In the genomic region with DNA sequence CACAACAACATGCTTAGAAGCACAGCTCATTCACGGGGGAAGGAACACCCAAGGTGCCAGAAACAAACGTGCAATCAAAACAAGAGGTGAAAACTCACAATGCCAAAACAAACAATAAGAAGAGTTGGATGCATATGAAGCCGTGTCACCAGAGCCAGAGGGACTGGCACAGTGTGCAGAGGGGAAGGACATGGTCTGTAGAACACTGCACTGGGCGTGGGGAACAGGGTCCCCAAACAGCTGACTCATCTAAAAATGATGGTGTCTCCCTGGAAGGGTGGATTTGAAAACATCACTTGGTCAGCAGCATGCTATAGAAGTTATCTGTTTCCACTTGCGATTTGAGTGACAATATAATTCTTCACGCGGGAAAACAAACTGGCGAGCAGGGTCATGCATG, we compare ENCODE assay signal across 21 mouse cellular contexts.
A peak's percentile ranks its signal among the peaks of the same experiment; 100 is the strongest.
DNase-seq lines count a peak whose midpoint lies in the region; ATAC-seq and TF ChIP-seq lines count a peak whose summit lies in the region.
"Had no signal": no experiment of that assay in that cellular context is flagged by ENCODE, and none has a peak within 500 bp of the region (broad histone marks: within the 10 kb centered on the region; RNA-seq: fewer than 3 reads in every experiment).

No protein-coding gene starts in this region.

- TF ChIP-seq CTCF in kidney, adult 2 months (conservative IDR thresholded peaks at IDR 0.05; ENCODE audit: insufficient read depth, insufficient read length, low read depth, low read length) = no peak

- WGBS in kidney, embryonic 14.5 days = 59% methylated on average over 8 of the region's 8 CpGs
- WGBS in kidney, adult 2 months = 51% methylated on average over 8 of the region's 8 CpGs
- WGBS in kidney, embryonic 16.5 days = 48% methylated on average over 8 of the region's 8 CpGs

- no peaks in the 10 kb centered on the region for H3K36me3 ChIP-seq in kidney, embryonic 14.5 days (ENCODE audit: control insufficient read depth, insufficient read depth, low read length)
- no peaks in the 10 kb centered on the region for H3K36me3 ChIP-seq in kidney, adult 2 months (ENCODE audit: control insufficient read depth, insufficient read depth, low read length)
- H3K36me3 ChIP-seq in kidney, embryonic 16.5 days (ENCODE audit: insufficient read depth, low read length) = no peaks in the 10 kb centered on the region
- H3K36me3 ChIP-seq in ES-E14 (ENCODE audit: control insufficient read depth, insufficient read depth, low read length, poor library complexity, severe bottlenecking) = no peaks in the 10 kb centered on the region
- H3K36me3 ChIP-seq: embryonic facial prominence, embryonic 10.5 days; embryonic facial prominence, embryonic 12.5 days; forebrain, embryonic 15.5 days had no signal

- H3K4me1 ChIP-seq in kidney, embryonic 14.5 days (ENCODE audit: control insufficient read depth, insufficient read depth, low read length) = 0 out of 2 replicates have a peak, but pooled peaks cover 7% of the 10 kb centered on the region
- H3K4me1 ChIP-seq in kidney, adult 2 months (ENCODE audit: control insufficient read depth, insufficient read depth, low read length) = no peaks in the 10 kb centered on the region
- H3K4me1 ChIP-seq in kidney, embryonic 16.5 days (ENCODE audit: insufficient read depth, low read length) = peaks cover 9% of the 10 kb centered on the region; the same call in 1 of the 2 replicates
- no peaks in the 10 kb centered on the region for H3K4me1 ChIP-seq in ES-E14 (ENCODE audit: control insufficient read depth in 2 of 2, insufficient read depth in 2 of 2, low read length in 2 of 2, poor library complexity in 1 of 2)
- H3K4me1 ChIP-seq: embryonic facial prominence, embryonic 10.5 days; embryonic facial prominence, embryonic 12.5 days; forebrain, embryonic 13.5 days; forebrain, embryonic 15.5 days had no signal

- in situ Hi-C loops in ES-E14 (cut with MboI; ENCODE audit: low sequenced_read_pairs in 2 of 2, unreplicated experiment in 2 of 2) = no loop called here

- no peak overlapping the region for H3K4me2 ChIP-seq in kidney, embryonic 14.5 days (replicated peaks; ENCODE audit: low read depth, low read length)
- H3K4me2 ChIP-seq in kidney, embryonic 16.5 days (replicated peaks; ENCODE audit: low read depth, low read length) = peak overlapping the region; percentile 28
- H3K4me2 ChIP-seq: embryonic facial prominence, embryonic 12.5 days; forebrain, embryonic 13.5 days; forebrain, embryonic 15.5 days had no signal

- no peak overlapping the region for H3K9ac ChIP-seq in kidney, embryonic 14.5 days (ENCODE audit: low read depth, low read length)
- no peak overlapping the region for H3K9ac ChIP-seq in kidney, embryonic 16.5 days (replicated peaks; ENCODE audit: low read length)
- H3K9ac ChIP-seq in ES-E14 (ENCODE audit: insufficient read depth, low read depth, low read length, poor library complexity, severe bottlenecking) = no peak overlapping the region
- H3K9ac ChIP-seq: embryonic facial prominence, embryonic 12.5 days; forebrain, embryonic 13.5 days; forebrain, embryonic 15.5 days; forebrain, postnatal 0 days had no signal

- DNase-seq in kidney, adult 2 months = no peak
- no peak for DNase-seq in kidney, postnatal 25 days
- no peak for DNase-seq in ES-E14 (ENCODE audit: low read depth, low spot score)
- DNase-seq: adrenal gland, adult 2 months; adrenal gland, postnatal 10 days; adrenal gland, postnatal 25 days; B cell, adult 2 months; cerebellum, adult 11 months; cerebellum, adult 18-20 months; cerebellum, adult 8-10 months; cerebellum, postnatal 10 days; cerebellum, postnatal 25 days; forebrain, postnatal 0 days had no signal

- no peaks in the 10 kb centered on the region for H3K27me3 ChIP-seq in kidney, embryonic 14.5 days (ENCODE audit: control insufficient read depth, insufficient read depth, low read length)
- no peaks in the 10 kb centered on the region; the same call in 1 of the 2 replicates for H3K27me3 ChIP-seq in kidney, adult 2 months (replicated peaks; ENCODE audit: control insufficient read depth, insufficient read depth, low read length)
- no peaks in the 10 kb centered on the region for H3K27me3 ChIP-seq in kidney, embryonic 16.5 days (ENCODE audit: insufficient read depth, low read length)
- H3K27me3 ChIP-seq: CH12.LX; embryonic facial prominence, embryonic 12.5 days; forebrain, embryonic 13.5 days; forebrain, embryonic 15.5 days had no signal

- no peak for TF ChIP-seq POLR2A in kidney, adult 2 months (IDR thresholded peaks at IDR 0.05; ENCODE audit: low read depth, low read length)

- H3K4me3 ChIP-seq in kidney, embryonic 14.5 days (ENCODE audit: low read length) = no peak overlapping the region
- H3K4me3 ChIP-seq in kidney, adult 2 months (ENCODE audit: insufficient read depth, low read depth, low read length) = no peak overlapping the region
- H3K4me3 ChIP-seq in kidney, embryonic 16.5 days (ENCODE audit: low read length) = no peak overlapping the region
- no peak overlapping the region for H3K4me3 ChIP-seq in ES-E14 (ENCODE audit: insufficient read depth in 1 of 2, low read depth in 1 of 2, low read length in 2 of 2, poor library complexity in 1 of 2, severe bottlenecking in 1 of 2)
- H3K4me3 ChIP-seq: embryonic facial prominence, embryonic 10.5 days; embryonic facial prominence, embryonic 12.5 days; forebrain, embryonic 13.5 days; forebrain, embryonic 15.5 days had no signal

- no peaks in the 10 kb centered on the region for H3K9me3 ChIP-seq in kidney, embryonic 14.5 days (ENCODE audit: control insufficient read depth, low read length)
- H3K9me3 ChIP-seq in kidney, embryonic 16.5 days (ENCODE audit: low read length) = no peaks in the 10 kb centered on the region
- H3K9me3 ChIP-seq in ES-E14 (ENCODE audit: control insufficient read depth, insufficient read depth, low read depth, low read length) = no peaks in the 10 kb centered on the region
- H3K9me3 ChIP-seq: embryonic facial prominence, embryonic 10.5 days; embryonic facial prominence, embryonic 12.5 days; forebrain, embryonic 13.5 days; forebrain, embryonic 15.5 days had no signal

- no peak overlapping the region for H3K27ac ChIP-seq in kidney, embryonic 14.5 days (ENCODE audit: low read depth, low read length)
- no peak overlapping the region for H3K27ac ChIP-seq in kidney, adult 2 months (ENCODE audit: insufficient read depth, low read depth, low read length)
- H3K27ac ChIP-seq in kidney, embryonic 16.5 days (ENCODE audit: low read length) = no peak overlapping the region
- H3K27ac ChIP-seq in ES-E14 (ENCODE audit: insufficient read depth, low read depth, low read length, poor library complexity, severe bottlenecking) = no peak overlapping the region
- H3K27ac ChIP-seq: embryonic facial prominence, embryonic 10.5 days; embryonic facial prominence, embryonic 12.5 days; forebrain, embryonic 13.5 days; forebrain, embryonic 15.5 days had no signal

- peak; percentile 82; the same call in 1 of the 2 replicates for ATAC-seq in kidney, embryonic 14.5 days (ENCODE audit: low FRiP score, low TSS enrichment)
- ATAC-seq in kidney, embryonic 16.5 days (ENCODE audit: low FRiP score, low TSS enrichment) = peak; percentile 67; the same call in 1 of the 2 replicates
- ATAC-seq: CD4-positive, CD25-positive, alpha-beta regulatory T cell, adult 4 months; forebrain, embryonic 13.5 days; forebrain, embryonic 15.5 days; forebrain, postnatal 0 days had no signal

TF ChIP-seq in ES-E14, 5 proteins besides CTCF, POLR2A, EP300 and RAD21:
- TF ChIP-seq MAFK (IDR thresholded peaks at IDR 0.05; ENCODE audit: insufficient read depth, low read depth, low read length) (peak; percentile 48; the same call in 1 of the 2 replicates), ZC3H11A (IDR thresholded peaks at IDR 0.05; ENCODE audit: borderline replicate concordance, low read depth, low read length) (no peak), CHD2 (IDR thresholded peaks at IDR 0.05; ENCODE audit: low read depth, low read length) (no peak)
